Mouse (Mus musculus): ENCODE measurements around the gene Rnf114.

The Rnf114 gene

GRCm38 (mm10) chr2:167491757-167492708 lies at the start of gene Rnf114:
Gene Rnf114 (plus strand): TSS chr2:167492645.
- peak; percentile 23 for DNase-seq (ENCODE audit: low spot score)

GRCm38 (mm10) chr2:167443411-167444193 lies 48.8 kb upstream of the Rnf114 start:
- no peak for DNase-seq (ENCODE audit: low spot score)

DNA sequence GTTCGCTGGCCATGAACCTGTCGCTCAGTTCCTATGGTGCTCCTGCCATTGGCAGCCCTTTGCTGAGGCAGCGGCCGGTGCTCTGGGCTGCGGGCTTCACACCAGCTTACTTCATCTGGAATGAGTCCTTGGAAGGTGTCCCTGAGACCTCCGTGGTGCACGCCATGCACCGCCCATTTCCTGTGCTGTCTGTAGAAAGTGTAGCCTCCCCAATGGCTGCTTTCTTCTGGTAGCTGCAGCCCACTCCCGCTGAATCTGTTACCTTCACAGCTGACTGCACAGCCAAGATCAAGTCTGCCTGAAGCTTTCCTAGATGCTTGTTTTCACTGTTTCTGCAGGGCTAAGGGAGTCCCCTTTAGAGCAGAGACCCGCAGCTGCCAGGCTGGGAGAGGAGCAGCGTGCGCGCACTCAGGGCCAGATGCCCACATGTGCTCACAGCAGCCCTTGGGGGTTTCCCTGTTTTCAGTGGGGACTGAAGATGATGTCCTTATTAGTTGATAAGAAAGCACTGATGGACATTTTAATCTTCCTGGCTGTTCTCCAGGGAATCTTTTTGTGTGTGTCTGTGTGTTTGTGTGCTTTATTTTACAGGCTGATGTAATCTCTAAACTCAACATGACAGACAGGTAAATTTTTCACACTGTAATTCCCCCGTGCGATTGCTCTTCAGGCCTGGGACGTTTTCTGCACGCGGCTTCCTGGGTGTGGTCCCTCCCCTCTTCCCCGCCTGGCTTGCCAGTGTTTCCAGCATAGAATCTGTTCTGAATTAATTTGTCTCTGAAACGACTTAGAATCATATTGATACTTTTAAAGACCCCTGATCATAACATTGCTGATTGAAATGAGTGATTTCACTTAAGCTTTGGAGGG lies 46.3 kb upstream of the Rnf114 start:
- no peak for DNase-seq (ENCODE audit: low spot score)

DNA sequence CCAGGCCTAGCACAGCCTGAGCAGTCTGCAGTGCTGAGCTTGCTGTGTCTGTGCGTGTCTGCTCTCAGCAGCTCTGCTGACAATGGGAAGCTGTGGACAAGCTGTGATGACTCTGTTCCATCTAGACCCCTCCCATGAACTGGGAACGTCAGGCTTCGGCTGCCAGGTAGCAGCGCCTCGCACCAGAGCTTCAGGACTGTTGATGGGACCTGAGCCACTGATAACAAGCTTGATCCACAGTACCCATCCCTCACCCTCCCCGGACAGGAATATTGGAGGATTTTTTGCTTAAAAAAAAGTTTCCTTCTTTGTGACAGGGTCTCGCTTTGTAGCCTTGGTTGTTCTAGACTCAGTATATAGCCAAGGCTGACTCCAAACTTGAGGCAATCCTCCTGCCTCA lies 45.2 kb upstream of the Rnf114 start:
- no peak for DNase-seq (ENCODE audit: low spot score)

GRCm38 (mm10) chr2:167447629-167448028 lies 44.8 kb upstream of the Rnf114 start:
- DNase-seq (ENCODE audit: low spot score), result no peak

- no peak for DNase-seq (ENCODE audit: low spot score)
These were observed 42.8 kb upstream of the Rnf114 start for GRCm38 (mm10) chr2:167449331-167450275.

DNA sequence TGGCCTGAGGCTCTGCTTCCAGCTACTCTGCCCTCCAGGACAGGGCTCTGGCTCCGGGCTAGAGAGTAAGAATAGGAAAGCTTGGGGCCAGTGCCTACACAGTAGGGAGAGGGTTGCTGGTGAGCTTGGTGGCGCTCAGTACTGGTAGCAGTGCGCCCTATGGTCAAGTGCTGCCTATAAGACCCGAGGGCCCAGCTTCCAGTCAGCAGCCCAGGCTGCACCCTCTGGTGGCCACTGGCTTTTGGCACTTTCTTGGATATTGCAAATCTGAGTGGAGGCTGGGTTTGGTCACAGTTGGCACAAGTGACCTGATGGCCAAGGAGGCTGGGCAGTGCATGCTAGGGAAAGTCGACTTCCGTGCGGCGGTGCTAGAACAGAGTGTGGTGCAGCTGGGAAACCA lies 41.8 kb upstream of the Rnf114 start:
- DNase-seq (ENCODE audit: low spot score), result no peak

- DNase-seq (ENCODE audit: low spot score), result no peak
These were observed 38.6 kb upstream of the Rnf114 start for GRCm38 (mm10) chr2:167453814-167454213.

DNA sequence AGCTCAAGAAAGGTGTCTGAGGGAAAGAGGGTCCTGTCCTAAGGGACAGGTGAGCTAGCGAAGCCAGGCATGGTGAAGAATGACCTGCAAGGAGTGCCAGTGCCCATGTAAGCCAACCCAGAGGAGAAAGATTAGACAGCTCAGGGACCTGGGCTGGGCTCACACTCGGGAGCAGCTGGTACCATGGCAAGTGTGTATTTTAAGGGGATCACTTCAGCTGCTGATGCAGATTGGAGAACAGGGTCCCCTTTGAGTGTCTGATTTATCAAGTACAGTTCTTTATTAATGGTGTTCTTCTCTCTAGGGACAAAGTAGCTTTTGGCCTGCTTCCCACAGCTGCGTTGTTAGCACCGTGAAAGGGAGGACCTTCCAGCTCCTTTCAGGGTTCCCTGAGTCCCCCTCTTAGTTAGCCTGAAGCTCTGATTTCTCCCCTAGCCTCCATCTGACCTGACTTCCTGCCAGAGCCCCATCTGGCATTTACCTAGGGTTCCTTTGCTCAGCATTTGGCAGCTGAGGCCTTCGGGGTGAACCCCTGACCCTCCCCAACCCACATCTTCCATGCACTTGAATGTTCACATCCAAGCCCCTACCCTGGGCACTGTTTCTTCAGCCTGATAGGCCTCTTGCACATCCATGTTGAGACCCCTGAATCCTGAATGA lies 36.0 kb upstream of the Rnf114 start:
- no peak for DNase-seq (ENCODE audit: low spot score)

- DNase-seq (ENCODE audit: low spot score), result no peak
These were observed 35.2 kb upstream of the Rnf114 start for GRCm38 (mm10) chr2:167457213-167457612.

- DNase-seq (ENCODE audit: low spot score), result no peak
These were observed 33.9 kb upstream of the Rnf114 start for GRCm38 (mm10) chr2:167458548-167458947.

GRCm38 (mm10) chr2:167459071-167459865 lies 33.2 kb upstream of the Rnf114 start:
- no peak for DNase-seq (ENCODE audit: low spot score)

DNA sequence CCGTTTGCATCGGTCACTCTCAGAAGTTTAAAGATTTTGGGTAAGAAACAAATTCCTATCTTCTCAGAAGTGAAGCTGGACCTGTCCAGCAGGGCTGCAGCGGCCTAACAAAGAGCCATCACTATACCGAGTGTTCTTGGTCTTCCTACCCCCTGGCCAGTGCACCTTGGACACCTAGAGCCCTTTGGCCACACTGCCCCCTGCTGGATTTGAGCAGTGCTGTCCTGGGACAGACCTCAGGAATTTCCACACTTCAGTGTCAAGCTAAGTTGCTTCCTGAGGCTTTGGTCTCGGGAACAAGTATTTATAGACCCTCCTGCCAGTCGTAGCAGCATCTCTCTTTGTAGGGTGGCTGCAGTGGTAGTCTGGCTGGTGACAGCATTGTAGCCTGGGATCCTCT lies 29.5 kb upstream of the Rnf114 start:
- DNase-seq (ENCODE audit: low spot score), result peak; percentile 74

DNA sequence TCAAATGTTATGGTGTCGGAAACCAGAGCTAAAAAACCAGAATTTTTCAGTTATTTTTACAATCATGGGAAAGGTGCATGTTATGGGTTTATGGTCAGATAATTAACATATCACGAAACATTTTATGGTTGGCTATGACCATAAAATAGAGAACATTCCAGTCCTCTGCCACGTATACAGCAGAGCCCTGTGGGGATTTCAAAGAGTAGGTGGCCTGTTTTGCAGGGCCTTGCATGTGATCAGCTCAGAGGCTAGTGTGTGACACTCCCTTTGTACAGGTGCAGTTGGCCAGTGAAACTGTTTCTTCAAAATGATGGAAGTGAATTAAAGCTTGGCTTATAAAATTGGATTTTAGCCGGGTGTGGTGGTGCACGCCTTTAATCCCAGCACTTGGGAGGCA lies 28.6 kb upstream of the Rnf114 start:
- no peak for DNase-seq (ENCODE audit: low spot score)

- no peak for DNase-seq (ENCODE audit: low spot score)
These were observed 26.5 kb upstream of the Rnf114 start for GRCm38 (mm10) chr2:167465951-167466350.

DNA sequence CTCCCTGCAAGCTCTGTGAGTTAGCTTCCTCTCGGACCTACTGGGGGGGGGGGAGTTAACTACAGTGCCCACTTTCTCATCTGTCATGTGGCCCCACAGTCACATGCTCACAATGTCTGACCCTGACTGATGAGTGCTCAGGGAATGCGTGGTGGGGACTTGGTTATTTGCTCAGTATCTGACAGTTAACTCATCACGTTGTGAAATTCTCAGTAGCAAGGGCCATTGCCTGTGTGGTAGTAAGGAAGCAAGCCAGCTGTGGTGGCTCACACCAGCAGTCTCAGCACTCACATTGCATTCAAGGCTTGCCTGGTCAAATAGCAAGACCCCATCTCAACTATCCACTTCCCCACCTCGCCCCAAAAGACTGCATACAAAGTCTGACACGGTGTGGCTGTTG lies 25.2 kb upstream of the Rnf114 start:
- no peak for DNase-seq (ENCODE audit: low spot score)

GRCm38 (mm10) chr2:167468444-167468843 lies 24.0 kb upstream of the Rnf114 start:
- DNase-seq (ENCODE audit: low spot score), result no peak

DNA sequence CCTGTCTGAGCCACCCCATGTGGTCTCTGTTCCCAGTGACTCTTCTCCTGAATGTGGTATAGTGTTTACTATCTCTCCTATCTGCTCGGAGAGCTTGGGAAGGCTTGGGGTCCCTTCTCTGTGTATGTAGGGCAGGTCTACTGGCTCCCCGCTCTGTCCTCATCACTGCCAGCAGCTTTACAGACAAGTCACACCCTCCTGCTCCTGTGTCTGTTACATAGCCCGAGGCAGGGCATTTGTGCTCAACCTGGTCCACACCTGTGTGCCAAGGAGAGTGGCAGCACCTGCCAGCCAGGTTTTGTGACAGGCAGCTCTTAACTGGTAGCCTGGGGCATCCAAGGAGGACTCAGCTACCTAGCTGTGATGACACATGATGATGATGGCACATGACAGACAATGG lies 21.8 kb upstream of the Rnf114 start:
- no peak for DNase-seq (ENCODE audit: low spot score)

GRCm38 (mm10) chr2:167471585-167471984 lies 20.9 kb upstream of the Rnf114 start:
- no peak for DNase-seq (ENCODE audit: low spot score)

- no peak for DNase-seq (ENCODE audit: low spot score)
These were observed 18.2 kb upstream of the Rnf114 start for GRCm38 (mm10) chr2:167474218-167474617.

Data from embryo, embryonic 10.5 days (tissue).